Mouse (Mus musculus) thymus, postnatal 25 days (tissue): Measurements from ENCODE around the gene Susd1.

Source experiments
- DNase-seq: peaks from one replicate; pipeline ENCODE4 v3.0.0; 2022

Susd1 gene

GRCm38 (mm10) chr4:59437990-59438854 is at the start of gene Susd1:
Gene Susd1, minus strand, starts transcription at chr4:59438633.
- DNase-seq = peak; percentile 83

DNA sequence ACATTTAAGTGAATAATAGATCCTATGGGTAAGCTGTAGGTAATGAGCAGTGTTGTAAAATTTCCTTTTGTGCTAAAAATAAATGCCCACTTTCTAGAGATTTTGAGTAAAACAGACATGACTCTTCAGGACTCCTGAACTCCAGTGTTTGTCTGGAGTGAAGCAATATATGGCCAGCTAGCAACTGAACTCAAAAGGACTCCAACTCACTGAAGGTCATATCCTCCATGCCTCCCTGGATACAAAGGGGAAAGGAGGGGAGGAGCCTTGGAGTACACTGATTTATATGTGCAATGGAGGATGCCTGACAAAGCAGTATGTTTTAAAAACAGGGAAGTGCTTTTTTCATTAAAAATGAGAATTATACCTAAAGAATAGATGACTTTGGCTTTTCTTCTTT is 32.9 kb upstream of the Susd1 start:
- DNase-seq = no peak

DNA sequence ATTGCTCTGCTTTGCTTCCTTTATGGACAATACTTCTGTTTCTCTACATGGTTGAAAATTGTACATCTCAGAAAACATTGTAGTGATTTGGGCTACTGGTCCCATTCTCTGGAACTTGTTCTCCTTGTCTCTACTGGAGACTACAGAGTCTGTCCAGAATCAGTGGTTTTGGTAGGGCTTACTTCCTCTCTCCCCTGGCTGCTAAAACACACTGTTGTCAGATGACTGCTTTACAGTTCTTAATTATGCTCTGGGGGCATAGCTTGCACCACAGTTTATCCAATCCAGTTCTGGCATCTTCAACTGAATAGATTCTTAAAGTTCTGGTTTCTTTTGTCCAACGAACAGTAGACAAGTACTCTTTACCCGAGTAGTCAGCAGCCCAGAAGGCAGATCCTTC is 27.0 kb upstream of the Susd1 start:
- no peak for DNase-seq

GRCm38 (mm10) chr4:59464661-59465060 is 26.2 kb upstream of the Susd1 start:
- DNase-seq = no peak

- DNase-seq = no peak
Measured at GRCm38 (mm10) chr4:59462494-59462893, 24.1 kb upstream of the Susd1 start.

GRCm38 (mm10) chr4:59461116-59461727 is 22.8 kb upstream of the Susd1 start:
- no peak for DNase-seq

GRCm38 (mm10) chr4:59459216-59459955 is 21.0 kb upstream of the Susd1 start:
- DNase-seq = no peak

GRCm38 (mm10) chr4:59457941-59458340 is 19.5 kb upstream of the Susd1 start:
- DNase-seq = no peak

DNA sequence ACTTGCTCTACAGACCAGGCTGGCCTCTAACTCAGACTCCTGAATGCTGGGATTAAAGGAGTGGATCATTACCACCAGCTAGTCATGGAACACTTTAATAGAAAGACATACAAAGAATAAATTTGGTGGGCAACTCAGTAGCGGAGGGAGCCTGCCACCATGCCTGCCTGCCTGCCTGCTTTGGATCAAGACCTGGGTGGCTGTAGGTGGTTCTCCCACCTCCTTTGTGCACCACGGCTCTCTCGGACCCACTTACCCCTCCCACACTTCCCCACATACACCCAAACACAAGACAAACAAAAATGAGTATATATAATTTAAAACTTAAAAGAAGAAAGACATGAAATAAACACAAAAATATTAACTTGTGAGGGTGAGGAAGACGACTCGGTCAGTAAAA is 18.7 kb upstream of the Susd1 start:
- no peak for DNase-seq

GRCm38 (mm10) chr4:59455465-59455864 is 17.0 kb upstream of the Susd1 start:
- no peak for DNase-seq

- no peak for DNase-seq
Measured at GRCm38 (mm10) chr4:59454046-59454445, 15.6 kb upstream of the Susd1 start.

DNA sequence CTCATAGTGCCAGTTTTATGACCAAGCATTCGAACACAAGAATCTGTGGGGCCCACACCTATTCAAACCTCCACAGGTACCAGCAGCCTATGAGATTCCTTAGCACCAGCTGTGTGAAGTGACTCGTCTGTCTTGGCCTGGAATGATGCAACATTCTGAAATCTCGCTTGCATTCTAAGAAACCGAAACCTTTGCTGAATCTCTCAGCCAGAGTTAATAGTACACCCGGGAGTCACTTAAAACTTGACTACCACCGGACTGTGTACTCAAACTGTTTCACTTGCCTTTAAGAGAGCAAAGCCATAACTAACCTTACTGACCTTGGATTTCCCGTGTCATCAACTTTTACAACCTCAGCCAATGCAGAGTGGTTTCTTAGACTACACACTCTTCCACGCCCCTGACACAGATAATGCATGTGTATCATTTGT is 14.1 kb upstream of the Susd1 start:
- DNase-seq = no peak

DNA sequence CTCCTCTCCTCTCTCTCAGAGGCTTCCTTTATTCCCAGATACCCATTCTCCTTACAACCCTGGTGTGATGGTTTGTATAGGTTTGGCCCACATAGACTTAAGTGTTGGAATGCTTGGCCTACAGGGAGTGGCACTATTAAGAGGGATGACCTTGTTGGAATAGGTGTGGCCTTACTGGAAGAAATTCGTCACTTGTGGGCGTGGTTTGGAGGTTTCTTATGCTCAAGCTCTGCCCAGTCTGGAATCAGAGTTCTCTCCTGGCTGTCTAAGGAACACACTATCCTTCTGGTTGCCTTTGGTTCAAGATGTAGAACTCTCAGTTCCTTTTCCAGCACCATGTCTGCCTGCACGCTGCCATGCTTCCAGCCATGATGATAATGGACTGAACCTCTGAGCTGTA is 12.5 kb upstream of the Susd1 start:
- DNase-seq = no peak

GRCm38 (mm10) chr4:59450234-59450854 is 11.9 kb upstream of the Susd1 start:
- no peak for DNase-seq

GRCm38 (mm10) chr4:59447296-59447695 is 8.9 kb upstream of the Susd1 start:
- no peak for DNase-seq

DNA sequence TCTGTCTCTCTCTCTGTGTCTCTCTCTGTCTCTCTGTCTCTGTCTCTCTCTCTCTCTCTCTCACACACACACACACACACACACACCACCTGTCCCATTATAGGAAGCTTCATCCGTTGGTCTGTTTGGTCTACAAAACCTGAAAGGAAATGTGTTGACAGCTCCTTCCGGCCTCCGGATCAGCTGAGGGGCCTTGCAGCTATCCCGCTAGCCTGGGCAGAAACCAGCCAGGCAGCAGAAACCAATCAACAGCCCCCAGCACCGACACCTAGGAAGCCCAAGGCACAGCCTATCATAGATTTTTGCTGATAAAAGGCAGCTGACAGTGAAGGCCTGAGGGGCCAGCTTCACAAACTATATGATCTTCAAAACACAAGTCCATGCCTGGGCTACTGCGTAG is 7.1 kb upstream of the Susd1 start:
- peak; percentile 51 for DNase-seq

DNA sequence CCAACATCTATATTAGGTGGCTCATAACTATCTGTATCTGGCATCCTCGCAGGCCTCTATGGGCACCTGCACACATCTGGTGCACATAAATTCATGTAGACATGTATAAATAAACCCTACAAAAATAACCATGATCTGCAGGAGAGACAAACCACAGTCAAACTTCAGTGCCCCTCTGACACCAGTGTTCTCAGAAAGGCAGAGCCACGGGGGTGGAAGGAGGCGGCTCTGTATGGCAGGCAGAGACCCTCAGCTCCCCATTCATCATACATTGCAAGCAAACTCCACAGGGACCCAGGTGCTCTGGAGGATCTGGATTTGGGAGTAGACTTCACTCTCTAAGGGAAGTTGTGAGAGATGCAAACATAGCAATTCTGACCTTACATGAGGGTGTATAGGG is 6.6 kb upstream of the Susd1 start:
- no peak for DNase-seq

- DNase-seq = peak; percentile 63
Measured at GRCm38 (mm10) chr4:59444085-59444484, 5.7 kb upstream of the Susd1 start.

DNA sequence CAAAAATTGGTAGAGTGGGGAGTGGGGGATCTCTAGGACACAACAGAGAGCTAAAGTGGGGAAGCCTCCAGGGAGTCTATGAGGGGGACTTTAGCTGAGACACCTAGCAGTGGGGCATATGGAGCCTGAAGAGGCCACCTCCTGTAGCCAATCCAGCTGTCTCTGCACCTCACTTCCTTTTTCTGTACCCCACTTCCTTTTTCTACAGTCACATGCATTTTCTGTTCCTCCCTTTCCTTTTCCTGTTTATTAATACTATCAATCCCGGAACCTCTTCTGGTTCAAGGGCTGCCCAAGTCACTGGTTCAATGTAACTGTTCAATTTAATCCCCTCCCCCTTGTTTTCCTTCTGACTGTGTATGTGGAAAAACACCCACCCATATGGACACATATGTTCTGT is 2.8 kb upstream of the Susd1 start:
- no peak for DNase-seq

DNA sequence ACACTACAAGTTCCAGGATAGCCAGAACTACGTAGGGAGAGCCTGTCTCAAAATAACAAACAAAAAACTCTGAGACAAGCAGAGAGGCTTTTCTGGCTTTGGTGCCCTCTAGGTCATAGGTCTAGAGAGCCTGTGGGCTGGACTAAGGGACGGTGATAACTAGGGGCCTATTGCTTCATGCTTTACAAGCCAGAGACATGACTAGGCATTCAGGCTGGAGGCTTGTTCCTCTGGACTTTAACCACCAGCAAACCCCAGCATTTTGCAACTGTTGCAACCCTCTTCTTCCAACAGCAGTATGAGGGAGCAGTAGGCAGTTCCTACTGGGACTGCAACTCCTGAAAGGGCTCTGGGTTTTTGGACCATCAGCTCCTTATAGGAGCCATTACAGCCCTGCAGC is 1.5 kb upstream of the Susd1 start:
- DNase-seq = no peak

DNA sequence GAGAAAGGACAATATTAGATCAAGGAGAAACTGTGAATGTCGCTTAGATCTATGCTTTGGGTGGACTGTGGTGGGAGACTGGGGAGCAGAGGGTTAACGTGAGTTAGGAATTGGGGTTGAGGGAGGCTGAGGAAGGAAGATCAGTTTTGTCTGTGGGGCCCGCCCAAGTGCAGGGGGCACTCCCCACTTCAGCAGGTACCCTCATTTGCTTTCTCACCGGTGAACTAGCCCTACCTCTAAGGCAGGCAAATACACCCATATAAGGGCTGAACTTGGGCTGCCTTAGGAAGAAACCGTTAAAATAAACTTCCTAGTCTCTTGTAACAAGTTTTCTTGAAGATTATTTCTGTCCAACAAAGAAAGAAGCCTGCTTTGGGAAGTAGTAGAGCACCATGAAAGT is 608 bp upstream of the Susd1 start:
- no peak for DNase-seq

- no peak for DNase-seq
Measured at GRCm38 (mm10) chr4:59435951-59436350, 2.5 kb downstream of the Susd1 start.

GRCm38 (mm10) chr4:59434039-59434438 is 4.4 kb downstream of the Susd1 start:
- DNase-seq = no peak
